Mouse (Mus musculus) spleen, adult 2 months (tissue): Measurements from ENCODE around the gene Adgrl3.

Source experiments
- CTCF ChIP-seq: fragments of 200-500 bp; IDR thresholded peaks from 2 replicates; pipeline ENCODE4 v1.5.1; 2011; ENCODE audit warnings: mild to moderate bottlenecking, inconsistent platforms; ENCODE audit not compliant: insufficient read depth, insufficient read length, insufficient replicate concordance; ENCODE audit errors: extremely low read depth
- POLR2A ChIP-seq: fragments of 200-500 bp; IDR thresholded peaks from 2 replicates; pipeline ENCODE4 v1.6.1; 2011; ENCODE audit warnings: low read depth, low read length, inconsistent platforms

DNA sequence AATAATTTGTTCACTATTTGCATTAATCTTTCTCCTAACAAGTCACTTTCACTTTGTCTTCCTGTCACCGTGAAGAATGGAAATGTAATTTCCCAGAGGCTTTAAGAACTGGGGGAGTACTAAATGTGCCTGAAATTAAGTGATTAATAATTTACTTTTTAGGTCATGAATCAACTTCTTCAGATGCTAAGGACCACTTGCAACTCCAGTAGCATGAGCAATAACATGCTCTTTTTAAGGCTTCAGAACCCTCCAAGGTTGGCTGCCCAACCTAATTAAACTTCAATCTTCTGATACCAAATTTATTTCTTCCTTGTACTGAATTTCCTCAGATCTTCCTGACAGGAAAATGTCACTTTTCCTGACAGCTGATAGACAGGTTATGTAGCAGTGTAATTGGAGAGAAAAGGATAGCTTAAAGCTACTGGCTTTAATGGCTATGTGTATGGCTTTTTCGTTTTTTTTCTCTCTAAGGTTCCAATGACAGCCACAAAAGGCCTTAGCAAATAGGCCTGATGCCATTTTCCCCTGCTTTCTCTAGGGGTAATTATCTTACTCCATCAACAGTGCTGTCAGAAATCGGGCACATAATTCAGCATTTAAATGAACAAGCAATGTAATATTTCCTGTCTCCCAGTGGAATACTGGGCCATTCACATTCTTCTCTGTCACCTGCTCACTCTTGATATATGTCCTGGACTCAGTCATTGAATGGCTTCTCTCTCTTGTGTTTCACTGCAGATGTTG is 718.5 kb downstream of the Adgrl3 start:
- no peak for TF ChIP-seq CTCF
- TF ChIP-seq POLR2A = no peak
